7 mouse cellular contexts compared by ENCODE assay signal in genomic region chr5:113547949-113548700, GRCm38 (mm10). TPM values are rescaled to one million over a fixed set of nuclear protein-coding genes. Genes with fewer than 3 reads are reported as not detected.
DNase-seq lines count a peak whose midpoint lies in the region; ATAC-seq lines count a peak whose summit lies in the region.

No protein-coding gene starts in this region.

- no peaks in the 10 kb centered on the region for H3K36me3 ChIP-seq in limb, embryonic 11.5 days (ENCODE audit: control insufficient read depth, insufficient read depth, low read length)

- no peak overlapping the region for H3K4me2 ChIP-seq in limb, embryonic 11.5 days (ENCODE audit: low read depth, severe bottlenecking)

- no peak overlapping the region for H3K9ac ChIP-seq in limb, embryonic 11.5 days (ENCODE audit: low read length)

- no peak for ATAC-seq in limb, embryonic 11.5 days (ENCODE audit: insufficient number of reproducible peaks, low FRiP score, low TSS enrichment, low read depth)

- H3K27me3 ChIP-seq in limb, embryonic 11.5 days (ENCODE audit: control insufficient read depth, insufficient read depth, low read length), result peaks cover 8% of the 10 kb centered on the region

- H3K4me1 ChIP-seq in limb, embryonic 11.5 days (ENCODE audit: control insufficient read depth, insufficient read depth, low read length), result peaks cover 10% of the 10 kb centered on the region

- peak; percentile 58 for DNase-seq in urinary bladder, postnatal 14 days (ENCODE audit: low spot score)
- no peak for DNase-seq in urinary bladder, adult 2 months (ENCODE audit: low spot score)
- peak; percentile 85 for DNase-seq in adrenal gland, adult 8-10 months
- peak; percentile 41 for DNase-seq in embryo, embryonic 11.5 days (ENCODE audit: low read depth, low spot score)
- peak; percentile 78 for DNase-seq in induced T-regulatory cell, adult 2 months (ENCODE audit: low read depth)
- peak; percentile 51 for DNase-seq in limb, embryonic 11.5 days (ENCODE audit: low spot score)
- peak; percentile 81 for DNase-seq in retina, postnatal 1 day

- no peaks in the 10 kb centered on the region for H3K9me3 ChIP-seq in limb, embryonic 11.5 days (ENCODE audit: control insufficient read depth, low read length)

- WGBS in limb, embryonic 11.5 days, result 56% methylated on average over 14 of the region's 14 CpGs

- no peak overlapping the region for H3K27ac ChIP-seq in limb, embryonic 11.5 days (replicated peaks; ENCODE audit: low read depth, low read length)

- no peak overlapping the region for H3K4me3 ChIP-seq in limb, embryonic 11.5 days (ENCODE audit: low read depth, low read length)

RNA-seq across cellular contexts. Expression of gene Wscd2, which starts 58.0 kb away (rescaled TPM):
- 23.5 and 29.6 TPM in 2 replicates for polyA plus RNA-seq in urinary bladder, adult 2 months (2012; rRNA removed)
- 10 to 100 TPM in 2 of 4 experiments, 1 to 10 TPM in 2; 5.4 to 12.6 (median 9.4) TPM for total RNA-seq in adrenal gland, adult 8-10 months (2022)
- 2.0 and 2.9 TPM in 2 replicates for polyA plus RNA-seq in limb, embryonic 11.5 days (2014; fragmentation: Nextera tagmentation; extraction: Ambion mirVana)
